Mouse (Mus musculus) lung, adult 2 months (tissue): ENCODE results near the gene Chdh.

Experiments used
- CTCF ChIP-seq: fragments of 200-500 bp; IDR thresholded peaks from 2 replicates; pipeline ENCODE4 v1.5.1; 2011; ENCODE audit warnings: mild to moderate bottlenecking, low read length, control low read depth; ENCODE audit not compliant: insufficient read depth
- POLR2A ChIP-seq: fragments of 200-500 bp; IDR thresholded peaks from 2 replicates; pipeline ENCODE4 v1.6.1; 2011; ENCODE audit warnings: low read depth, mild to moderate bottlenecking, control low read depth, low read length, borderline replicate concordance; ENCODE audit errors: extremely low read depth

GRCm38 (mm10) chr14:30009864-30010560 lies 1.2 kb downstream of the Chdh start:
- no peak for TF ChIP-seq POLR2A
- TF ChIP-seq CTCF, result no peak
